Mouse (Mus musculus) hindbrain, embryonic 14.5 days (tissue): ENCODE data around the gene Gk. TPM values are rescaled to one million over a fixed set of nuclear protein-coding genes. Genes with fewer than 3 reads are reported as not detected.
A peak's percentile ranks its signal among the peaks of the same experiment; 100 is the strongest.

Source experiments
- ATAC-seq: fragments of 200-750 bp; cut with Nextera tagmentation; 2 replicates; pipeline ENCODE4 v1.8.0; 2017; ENCODE audit warnings: moderate number of reproducible peaks, mild to moderate bottlenecking, moderate TSS enrichment, moderate library complexity; ENCODE audit not compliant: low FRiP score
- DNase-seq: peaks from one replicate; pipeline ENCODE4 v3.0.0-alpha.2; 2015; ENCODE audit warnings: low spot score
- H3K27ac ChIP-seq: fragments of 300-500 bp; sonication (generic); 2 replicates; pipeline ENCODE4 v1.5.1; 2014; ENCODE audit warnings: mild to moderate bottlenecking, moderate library complexity
- H3K27me3 ChIP-seq: fragments of 300-500 bp; sonication (generic); 2 replicates; pipeline ENCODE4 v1.6.1; 2014; ENCODE audit warnings: mild to moderate bottlenecking, low read length, mixed read lengths; ENCODE audit not compliant: control insufficient read depth, insufficient read depth
- H3K36me3 ChIP-seq: fragments of 300-500 bp; sonication (generic); replicated peaks from 2 replicates; pipeline ENCODE4 v1.6.1; 2014; ENCODE audit not compliant: control insufficient read depth, insufficient read depth
- H3K4me1 ChIP-seq: fragments of 300-500 bp; sonication (generic); replicated peaks from 2 replicates; pipeline ENCODE4 v1.6.1; 2014; ENCODE audit warnings: antibody characterized with exemption, low read length, mixed read lengths; ENCODE audit not compliant: control insufficient read depth, insufficient read depth
- H3K4me2 ChIP-seq: fragments of 300-500 bp; sonication (generic); replicated peaks from 2 replicates; pipeline ENCODE4 v1.6.1; 2014; ENCODE audit warnings: mild to moderate bottlenecking, moderate library complexity
- H3K4me3 ChIP-seq: fragments of 300-500 bp; sonication (generic); replicated peaks from 2 replicates; pipeline ENCODE4 v1.5.1; 2014; ENCODE audit warnings: mild to moderate bottlenecking, low read length
- H3K9ac ChIP-seq: fragments of 300-500 bp; sonication (generic); 2 replicates; pipeline ENCODE4 v1.6.1; 2014
- H3K9me3 ChIP-seq: fragments of 300-500 bp; sonication (generic); 2 replicates; pipeline ENCODE4 v1.6.1; 2016; ENCODE audit warnings: low read length; ENCODE audit not compliant: control insufficient read depth
- WGBS: fragments of 180-500 bp; shearing (Covaris S2); extraction: QIAGEN DNeasy Blood & Tissue Kit; methylation state at CpG from one replicate; pipeline ENCODE4 v1.1.7; 2014; 5-methylcytosine and 5-hydroxymethylcytosine counted together
- polyA plus RNA-seq: library from polyadenylated mRNA; unstranded; fragments of >200 nt; fragmentation: Nextera tagmentation; extraction: Ambion mirVana; gene quantifications from 2 replicates; pipeline ENCODE4 v1.2.1, GENCODE M21; 2014

The Gk gene
- polyA plus RNA-seq: 11.1 and 14.8 TPM in 2 replicates

- Histone ChIP-seq H3K36me3 (no peaks in the 10 kb centered on the region), H3K27ac (peak within 1 kb of the TSS; percentile 92), H3K27me3 (no peaks in the 10 kb centered on the region), H3K9me3 (no peaks in the 10 kb centered on the region), H3K4me2 (peak within 1 kb of the TSS; percentile 63), H3K4me3 (peak within 1 kb of the TSS; percentile 55), H3K4me1 (no peaks in the 10 kb centered on the region), H3K9ac (peak within 1 kb of the TSS; percentile 64)
- ATAC-seq: peak; percentile 99
- DNase-seq: peak; percentile 88
- 18% methylated on average over 30 of the region's 45 CpGs for WGBS
Measured at GRCm38 (mm10) chrX:85776544-85777087, at the start of gene Gk. TSS of gene Gk (minus strand) at chrX:85776819.

GRCm38 (mm10) chrX:85804706-85805376 is 28.2 kb upstream of the Gk start:
- no peaks in the 10 kb centered on the region for H3K27me3 ChIP-seq
- 80% methylated on average over 4 of the region's 4 CpGs for WGBS

GRCm38 (mm10) chrX:85803006-85803405 is 26.4 kb upstream of the Gk start:
- ATAC-seq: no peak
- DNase-seq: no peak

More at GRCm38 (mm10) chrX:85804706-85805376, 28.2 kb upstream of the Gk start:
- Histone ChIP-seq H3K9me3 (no peaks in the 10 kb centered on the region), H3K36me3 (no peaks in the 10 kb centered on the region), H3K9ac (no peak overlapping the region), H3K27ac (no peak overlapping the region), H3K4me2 (no peak overlapping the region), H3K4me1 (no peaks in the 10 kb centered on the region), H3K4me3 (no peak overlapping the region)
- no peak for DNase-seq
- ATAC-seq: no peak

GRCm38 (mm10) chrX:85797449-85797848 is 20.8 kb upstream of the Gk start:
- Histone ChIP-seq H3K4me3 (no peak overlapping the region), H3K27ac (no peak overlapping the region)
- ATAC-seq: no peak

More at GRCm38 (mm10) chrX:85803006-85803405, 26.4 kb upstream of the Gk start:
- Histone ChIP-seq H3K27me3 (no peaks in the 10 kb centered on the region), H3K9me3 (no peaks in the 10 kb centered on the region), H3K27ac (no peak overlapping the region), H3K9ac (no peak overlapping the region), H3K4me1 (no peaks in the 10 kb centered on the region), H3K4me3 (no peak overlapping the region), H3K36me3 (no peaks in the 10 kb centered on the region), H3K4me2 (no peak overlapping the region)

GRCm38 (mm10) chrX:85778346-85778745 is 1.7 kb upstream of the Gk start:
- H3K9me3 ChIP-seq: no peaks in the 10 kb centered on the region
- WGBS: 86% methylated on average over 3 of the region's 3 CpGs
- no peak overlapping the region for H3K4me2 ChIP-seq

More at GRCm38 (mm10) chrX:85797449-85797848, 20.8 kb upstream of the Gk start:
- H3K4me1 ChIP-seq: no peaks in the 10 kb centered on the region
- no peak overlapping the region for H3K9ac ChIP-seq
- H3K4me2 ChIP-seq: no peak overlapping the region
- no peaks in the 10 kb centered on the region for H3K36me3 ChIP-seq
- H3K9me3 ChIP-seq: no peaks in the 10 kb centered on the region
- no peaks in the 10 kb centered on the region for H3K27me3 ChIP-seq
- 93% methylated on average over 2 of the region's 2 CpGs for WGBS
- no peak for DNase-seq

GRCm38 (mm10) chrX:85777141-85777540 is 522 bp upstream of the Gk start:
- H3K4me1 ChIP-seq: no peaks in the 10 kb centered on the region
- H3K27ac ChIP-seq: peak overlapping the region; percentile 92
- no peaks in the 10 kb centered on the region for H3K27me3 ChIP-seq
- H3K36me3 ChIP-seq: no peaks in the 10 kb centered on the region
- H3K4me2 ChIP-seq: peak overlapping the region; percentile 50
- peak; percentile 38 for DNase-seq
- peak overlapping the region; percentile 55 for H3K4me3 ChIP-seq
- 16% methylated on average over 17 of the region's 17 CpGs for WGBS
- H3K9ac ChIP-seq: peak overlapping the region; percentile 64
- peak; percentile 29 for ATAC-seq
- no peaks in the 10 kb centered on the region for H3K9me3 ChIP-seq

More at GRCm38 (mm10) chrX:85778346-85778745, 1.7 kb upstream of the Gk start:
- ATAC-seq (no peak), DNase-seq (no peak)
- Histone ChIP-seq H3K4me1 (no peaks in the 10 kb centered on the region), H3K9ac (no peak overlapping the region), H3K27me3 (no peaks in the 10 kb centered on the region), H3K27ac (no peak overlapping the region), H3K36me3 (no peaks in the 10 kb centered on the region), H3K4me3 (no peak overlapping the region)

- ATAC-seq (no peak), DNase-seq (no peak)
- H3K4me2 ChIP-seq: peak overlapping the region; percentile 63
- no peaks in the 10 kb centered on the region for H3K4me1 ChIP-seq
- H3K9ac ChIP-seq: peak overlapping the region; percentile 61
- peak overlapping the region; percentile 55 for H3K4me3 ChIP-seq
- H3K36me3 ChIP-seq: no peaks in the 10 kb centered on the region
- H3K27me3 ChIP-seq: no peaks in the 10 kb centered on the region
- no peaks in the 10 kb centered on the region for H3K9me3 ChIP-seq
- 20% methylated on average over 22 of the region's 22 CpGs for WGBS
- H3K27ac ChIP-seq: peak overlapping the region; percentile 59; the same call in 1 of the 2 replicates
Measured at GRCm38 (mm10) chrX:85775879-85776543, 608 bp downstream of the Gk start.

GRCm38 (mm10) chrX:85771303-85771702 is 5.3 kb downstream of the Gk start:
- ATAC-seq (no peak), DNase-seq (no peak)
- H3K36me3 ChIP-seq: no peaks in the 10 kb centered on the region
- no peak overlapping the region for H3K4me3 ChIP-seq
- WGBS: 80% methylated on average over 3 of the region's 3 CpGs
- H3K4me2 ChIP-seq: no peak overlapping the region
- H3K4me1 ChIP-seq: no peaks in the 10 kb centered on the region
- H3K9me3 ChIP-seq: no peaks in the 10 kb centered on the region
- H3K9ac ChIP-seq: no peak overlapping the region
- no peaks in the 10 kb centered on the region for H3K27me3 ChIP-seq
- H3K27ac ChIP-seq: no peak overlapping the region

GRCm38 (mm10) chrX:85770747-85771146 is 5.9 kb downstream of the Gk start:
- Histone ChIP-seq H3K36me3 (no peaks in the 10 kb centered on the region), H3K27me3 (no peaks in the 10 kb centered on the region), H3K9ac (no peak overlapping the region), H3K4me3 (no peak overlapping the region), H3K4me1 (no peaks in the 10 kb centered on the region), H3K27ac (no peak overlapping the region), H3K9me3 (no peaks in the 10 kb centered on the region), H3K4me2 (no peak overlapping the region)
- ATAC-seq (no peak), DNase-seq (no peak)
- WGBS: 95% methylated on average over 3 of the region's 3 CpGs
